Mouse (Mus musculus): ENCODE data around the gene Morf4l2.
A peak's percentile ranks its signal among the peaks of the same experiment; 100 is the strongest.

- TF ChIP-seq POLR2A (IDR thresholded peaks at IDR 0.05; ENCODE audit: low read depth, low read length) (peak; percentile 94), CTCF (IDR thresholded peaks at IDR 0.05; ENCODE audit: borderline replicate concordance, insufficient read depth, low read length) (no peak)
Observed at GRCm38 (mm10) chrX:136740791-136741650, 2.5 kb downstream of the Morf4l2 start.
